Mouse (Mus musculus) bone marrow macrophage, adult 2 months (primary cell): ENCODE measurements around the gene Stmn3. TPM values are rescaled to one million over a fixed set of nuclear protein-coding genes. Genes with fewer than 3 reads are reported as not detected.
A peak's percentile ranks its signal among the peaks of the same experiment; 100 is the strongest.

Experiments
- H3K27ac ChIP-seq: 2 replicates; pipeline ENCODE4 v1.5.1; 2012; ENCODE audit warnings: low read depth, low read length; ENCODE audit not compliant: insufficient read depth
- H3K4me1 ChIP-seq: 2 replicates; pipeline ENCODE4 v1.6.1; 2012; ENCODE audit warnings: low read length; ENCODE audit not compliant: control insufficient read depth, insufficient read depth
- H3K4me3 ChIP-seq: 2 replicates; pipeline ENCODE4 v1.5.1; 2012; ENCODE audit warnings: mild to moderate bottlenecking, low read length, moderate library complexity; ENCODE audit not compliant: insufficient read depth
- CTCF ChIP-seq: IDR thresholded peaks from 2 replicates; pipeline ENCODE4 v1.5.1; 2012; ENCODE audit warnings: low read depth, mild to moderate bottlenecking, low read length, moderate library complexity
- POLR2A ChIP-seq: IDR thresholded peaks from 2 replicates; pipeline ENCODE4 v1.6.1; 2012; ENCODE audit warnings: mild to moderate bottlenecking, low read depth, low read length, borderline replicate concordance
- polyA plus RNA-seq: library from polyadenylated mRNA; stranded (reverse); fragments of >200 nt; gene quantifications from 2 replicates; pipeline ENCODE4 v1.2.4, GENCODE M21; 2012; ENCODE audit not compliant: missing spikeins, insufficient read depth, insufficient read length

The Stmn3 gene
- polyA plus RNA-seq, 1 experiment, result not detected

- Histone ChIP-seq H3K4me1 (0 out of 2 replicates have a peak, but pooled peaks cover 2% of the 10 kb centered on the region), H3K27ac (peak within 1 kb of the TSS; percentile 79), H3K4me3 (peak within 1 kb of the TSS; percentile 83)
- TF ChIP-seq CTCF (no peak), POLR2A (0 out of 2 replicates have a peak, but pooled peaks have one; percentile 24)
These were observed 5.2 kb upstream of the Stmn3 start, which contains the start of gene Rtel1 for GRCm38 (mm10) chr2:181319248-181320102. Rtel1 (plus strand) TSS chr2:181319739.

- Histone ChIP-seq H3K27ac (no peak overlapping the region), H3K4me3 (no peak overlapping the region), H3K4me1 (no peaks in the 10 kb centered on the region)
- TF ChIP-seq POLR2A, result no peak
- TF ChIP-seq CTCF, result no peak
These were observed 788 bp downstream of the Stmn3 start for GRCm38 (mm10) chr2:181313344-181314079.

- Histone ChIP-seq H3K27ac (no peak overlapping the region), H3K4me1 (no peaks in the 10 kb centered on the region), H3K4me3 (no peak overlapping the region)
- TF ChIP-seq POLR2A (no peak), CTCF (no peak)
These were observed 1.3 kb downstream of the Stmn3 start for GRCm38 (mm10) chr2:181313006-181313343.

GRCm38 (mm10) chr2:181312435-181312834 lies 1.9 kb downstream of the Stmn3 start:
- Histone ChIP-seq H3K4me3 (no peak overlapping the region), H3K27ac (no peak overlapping the region), H3K4me1 (no peaks in the 10 kb centered on the region)
- TF ChIP-seq CTCF (no peak), POLR2A (no peak)

- TF ChIP-seq CTCF, result no peak
- TF ChIP-seq POLR2A, result no peak
- H3K27ac ChIP-seq, result no peak overlapping the region
These were observed 7.0 kb downstream of the Stmn3 start for GRCm38 (mm10) chr2:181307144-181307804.

GRCm38 (mm10) chr2:181304944-181305343 lies 9.4 kb downstream of the Stmn3 start:
- no peak for TF ChIP-seq CTCF
- TF ChIP-seq POLR2A, result no peak
- Histone ChIP-seq H3K27ac (no peak overlapping the region), H3K4me1 (peaks cover 9% of the 10 kb centered on the region), H3K4me3 (no peak overlapping the region)

More at GRCm38 (mm10) chr2:181307144-181307804, 7.0 kb downstream of the Stmn3 start:
- peaks cover 9% of the 10 kb centered on the region for H3K4me1 ChIP-seq
- no peak overlapping the region for H3K4me3 ChIP-seq

GRCm38 (mm10) chr2:181302041-181302440 lies 12.3 kb downstream of the Stmn3 start:
- no peak for TF ChIP-seq POLR2A
- no peak for TF ChIP-seq CTCF
- no peak overlapping the region for H3K4me3 ChIP-seq
- peaks cover 9% of the 10 kb centered on the region for H3K4me1 ChIP-seq
- no peak overlapping the region for H3K27ac ChIP-seq

- H3K27ac ChIP-seq, result no peak overlapping the region
- TF ChIP-seq CTCF (no peak), POLR2A (no peak)
- peaks cover 25% of the 10 kb centered on the region for H3K4me1 ChIP-seq
These were observed 23.4 kb downstream of the Stmn3 start for GRCm38 (mm10) chr2:181290937-181291336.

GRCm38 (mm10) chr2:181288691-181289090 lies 25.6 kb downstream of the Stmn3 start:
- Histone ChIP-seq H3K27ac (peak overlapping the region; percentile 55), H3K4me1 (peaks cover 25% of the 10 kb centered on the region), H3K4me3 (peak overlapping the region; percentile 72)
- no peak for TF ChIP-seq POLR2A
- TF ChIP-seq CTCF, result no peak

More at GRCm38 (mm10) chr2:181290937-181291336, 23.4 kb downstream of the Stmn3 start:
- H3K4me3 ChIP-seq, result no peak overlapping the region

GRCm38 (mm10) chr2:181287958-181288350 lies 26.3 kb downstream of the Stmn3 start, which contains the start of gene Gmeb2:
Gmeb2 (minus strand) TSS chr2:181288035.
- Histone ChIP-seq H3K4me3 (peak within 1 kb of the TSS; percentile 72), H3K27ac (peak within 1 kb of the TSS; percentile 58), H3K4me1 (peaks cover 27% of the 10 kb centered on the region)
